Mouse (Mus musculus): ENCODE results near the gene Pi4kb.

Pi4kb gene

DNA sequence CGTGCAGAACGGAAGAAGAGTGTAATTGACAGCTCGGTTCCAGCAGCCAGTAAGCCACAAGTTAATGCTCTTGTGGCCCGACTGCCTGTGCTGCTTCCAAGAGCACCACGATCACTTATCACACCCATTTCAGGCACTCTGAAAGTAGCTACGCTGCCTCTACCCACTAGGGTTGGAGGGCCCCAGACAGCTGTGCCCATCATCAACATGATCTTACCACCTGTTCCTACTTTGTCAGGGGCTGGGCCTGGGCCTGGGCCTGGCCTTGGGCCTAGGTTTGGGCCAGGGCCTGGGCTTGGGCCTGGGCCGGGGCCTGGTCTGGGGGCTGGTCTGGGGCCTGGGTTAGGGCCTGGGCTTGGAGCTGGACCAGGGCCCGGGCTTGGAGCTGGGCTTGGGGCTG lies 16.2 kb upstream of the Pi4kb start:
- no peak for DNase-seq

DNA sequence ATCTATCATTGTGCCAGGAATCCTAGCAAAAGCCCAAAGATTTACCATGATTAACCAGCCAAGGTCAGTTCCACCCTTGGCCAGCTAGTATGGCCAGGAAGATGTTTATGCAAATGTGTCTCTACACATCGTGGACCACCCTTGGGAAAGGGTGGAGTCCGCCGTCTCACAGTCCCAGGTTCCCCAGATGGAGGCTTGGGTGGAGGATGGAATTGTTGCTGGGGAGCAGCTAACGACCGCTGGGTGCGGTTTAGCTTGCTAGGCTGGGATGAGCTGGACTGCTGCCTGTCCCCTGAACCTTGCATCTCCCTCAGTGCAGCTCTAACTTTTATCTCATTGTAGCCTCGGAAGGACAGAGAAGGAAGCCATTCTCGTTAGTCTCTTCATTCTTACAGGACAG lies 14.7 kb upstream of the Pi4kb start:
- no peak for DNase-seq

DNA sequence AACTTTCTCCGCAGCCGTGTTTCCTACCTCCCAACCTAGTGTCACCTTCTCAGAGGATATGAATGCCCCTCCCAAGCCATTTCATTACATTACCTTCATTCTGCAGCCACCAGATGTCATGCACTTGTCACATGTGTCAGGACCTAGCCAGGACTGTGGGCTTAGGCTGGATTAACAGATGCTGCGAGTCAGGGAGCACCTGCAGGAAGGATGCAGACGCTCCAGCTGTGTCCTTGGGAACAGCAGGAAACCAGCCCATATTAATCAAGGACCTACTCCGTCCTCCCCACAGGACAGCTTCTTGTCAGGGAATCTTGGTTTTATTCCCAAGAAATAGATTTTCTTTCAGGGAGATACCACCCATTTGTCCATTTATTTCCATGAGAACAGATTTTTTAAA lies 14.2 kb upstream of the Pi4kb start:
- DNase-seq: no peak

DNA sequence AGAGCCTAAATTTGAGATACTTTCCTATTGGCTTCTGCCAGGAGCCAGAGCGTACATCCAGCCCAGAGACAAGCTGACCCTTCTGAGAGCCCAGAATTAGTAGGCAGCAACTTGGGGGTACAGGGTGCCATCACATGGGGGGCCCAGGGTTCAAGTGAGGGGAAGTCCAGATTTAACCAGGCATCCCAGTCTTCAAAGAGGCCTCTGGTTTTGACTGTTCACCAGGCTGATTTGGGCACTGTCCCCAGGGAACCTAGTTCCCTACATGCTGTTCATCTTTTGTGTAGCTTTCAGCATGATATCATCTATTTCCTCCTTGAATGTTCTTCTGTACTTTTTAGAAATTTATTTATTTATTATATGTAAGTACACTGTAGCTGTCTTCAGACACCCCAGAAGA lies 9.5 kb upstream of the Pi4kb start:
- DNase-seq: no peak

DNA sequence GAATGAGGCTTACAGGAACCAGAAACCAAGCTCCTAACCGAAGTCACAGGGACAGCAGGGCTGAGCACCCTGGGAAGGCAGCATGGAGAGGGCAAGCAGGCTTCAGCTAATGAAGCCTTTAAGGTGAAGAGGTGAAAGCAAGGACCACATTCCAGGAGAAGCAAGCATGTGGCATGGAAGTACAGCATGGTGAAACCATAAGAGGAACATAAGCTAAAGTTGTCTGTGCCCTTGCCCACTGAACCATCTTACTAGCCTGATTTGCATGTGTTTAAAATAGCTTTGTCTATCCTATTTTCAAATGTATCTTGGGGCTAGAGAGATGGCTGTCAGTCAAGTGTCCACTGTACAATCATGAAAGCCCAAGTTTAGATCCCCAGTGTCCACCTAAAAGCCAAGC lies 8.7 kb upstream of the Pi4kb start:
- no peak for DNase-seq

DNA sequence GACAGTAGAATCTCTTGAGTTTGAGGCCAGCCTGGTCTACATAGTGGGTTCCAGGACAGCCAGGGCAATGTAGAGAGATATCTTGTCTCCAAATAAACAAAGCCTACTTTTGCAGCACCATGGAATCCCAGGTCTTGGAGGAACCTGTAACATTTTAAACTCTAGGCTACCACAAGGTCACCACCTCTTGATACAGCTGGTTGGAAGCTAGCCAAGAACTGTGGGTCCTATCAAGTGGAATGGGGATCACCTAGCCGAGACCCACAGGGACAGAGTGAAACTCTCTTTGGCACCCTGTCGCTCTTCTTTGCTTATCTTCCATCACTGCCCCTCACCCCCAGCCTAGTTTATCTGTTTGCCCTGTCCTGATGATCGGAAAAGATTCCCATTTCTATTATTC lies 2.0 kb upstream of the Pi4kb start:
- DNase-seq: no peak

DNA sequence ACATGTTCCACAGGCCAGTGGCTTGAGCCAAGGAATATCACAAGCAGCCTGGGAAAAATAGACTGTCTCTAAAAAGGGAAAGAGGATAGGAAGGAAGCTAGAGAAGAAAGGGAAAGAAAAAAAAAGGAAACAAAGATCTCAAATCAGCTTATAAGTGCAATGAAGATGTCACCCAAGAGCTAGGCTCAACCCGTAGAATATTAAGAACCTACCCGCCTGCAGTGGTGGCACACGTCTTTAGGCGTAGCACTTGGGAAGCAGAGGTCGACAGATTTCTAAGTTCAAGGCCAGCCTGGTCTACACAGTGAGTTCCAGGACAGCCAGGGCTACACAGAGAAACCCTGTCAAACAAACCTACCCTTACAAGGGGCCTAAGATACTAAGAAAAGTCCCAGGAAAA lies 911 bp upstream of the Pi4kb start:
- DNase-seq: no peak

DNA sequence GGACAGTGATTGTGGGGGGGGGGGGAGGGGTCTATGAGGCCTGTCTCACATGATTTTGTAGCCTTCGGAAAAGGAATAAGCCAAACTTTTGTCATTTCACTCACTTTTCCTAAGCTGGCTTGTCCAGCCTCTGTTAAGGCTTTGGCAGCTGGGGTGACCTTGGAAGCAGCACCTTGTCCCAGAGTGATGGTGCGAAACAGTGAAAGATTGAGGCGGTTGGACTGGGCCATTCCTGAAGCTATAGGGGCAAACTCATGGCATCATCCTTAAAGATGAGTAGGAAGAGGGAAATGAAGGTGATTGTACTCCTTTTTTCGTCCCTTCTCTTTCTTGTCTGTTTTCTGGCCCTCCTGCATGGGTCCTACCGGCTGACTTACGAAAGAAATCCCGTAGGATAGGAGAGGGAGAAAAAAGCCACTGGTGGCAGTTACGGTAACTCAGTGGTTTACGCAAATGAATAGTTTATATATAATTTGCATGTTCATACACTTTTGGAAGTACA lies 454 bp upstream of the Pi4kb start:
- DNase-seq: no peak

DNA sequence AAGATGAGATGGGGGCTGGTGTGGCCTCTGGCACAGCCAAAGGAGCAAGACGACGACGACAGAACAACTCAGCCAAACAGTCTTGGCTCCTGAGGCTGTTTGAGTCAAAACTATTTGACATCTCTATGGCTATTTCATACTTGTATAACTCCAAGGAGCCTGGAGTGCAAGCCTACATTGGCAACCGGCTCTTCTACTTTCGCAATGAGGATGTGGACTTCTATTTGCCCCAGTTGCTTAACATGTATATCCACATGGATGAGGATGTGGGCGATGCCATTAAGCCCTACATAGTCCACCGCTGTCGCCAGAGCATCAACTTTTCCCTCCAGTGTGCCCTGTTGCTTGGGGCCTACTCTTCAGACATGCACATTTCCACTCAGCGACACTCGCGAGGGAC lies 9.8 kb downstream of the Pi4kb start:
- DNase-seq: peak; percentile 26

DNA sequence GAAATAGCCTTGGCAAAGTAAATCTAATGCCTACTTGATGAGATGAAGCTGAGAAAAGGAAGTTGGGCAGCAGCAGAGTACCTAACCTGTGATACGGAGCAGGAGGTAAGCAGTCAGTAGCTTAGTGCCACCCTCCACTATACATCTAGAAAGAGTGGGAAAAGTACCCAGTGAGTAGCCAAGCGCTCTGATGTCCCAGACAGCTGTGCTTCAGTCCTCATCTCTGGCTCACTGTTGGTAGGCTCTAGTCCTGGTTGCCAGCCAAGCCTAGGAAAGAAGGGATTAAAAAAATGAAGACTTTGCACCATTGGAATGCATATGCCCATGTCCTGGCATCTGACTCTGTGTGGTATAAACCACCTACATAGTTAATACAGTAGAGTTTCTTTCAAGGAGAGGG lies 11.0 kb downstream of the Pi4kb start:
- no peak for DNase-seq

DNA sequence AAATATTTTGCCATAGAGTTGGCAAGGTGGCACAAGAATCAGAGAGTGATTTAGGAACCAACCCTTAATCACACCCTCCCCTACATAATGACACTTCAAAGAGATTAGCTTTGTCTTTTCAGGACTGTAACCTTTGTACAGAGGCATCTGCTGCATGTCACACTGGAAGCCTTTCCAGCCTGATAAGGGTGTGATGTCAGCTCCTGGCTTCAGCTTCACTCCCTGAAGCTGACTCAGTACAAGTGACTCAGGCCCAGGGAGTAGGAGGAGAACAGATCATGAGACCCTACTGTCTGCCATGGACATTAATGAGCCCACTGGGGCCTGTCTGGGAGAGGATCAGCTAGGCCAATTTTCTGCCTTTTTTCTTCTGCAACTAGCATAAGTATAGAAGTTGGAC lies 13.0 kb downstream of the Pi4kb start:
- peak; percentile 37 for DNase-seq

DNA sequence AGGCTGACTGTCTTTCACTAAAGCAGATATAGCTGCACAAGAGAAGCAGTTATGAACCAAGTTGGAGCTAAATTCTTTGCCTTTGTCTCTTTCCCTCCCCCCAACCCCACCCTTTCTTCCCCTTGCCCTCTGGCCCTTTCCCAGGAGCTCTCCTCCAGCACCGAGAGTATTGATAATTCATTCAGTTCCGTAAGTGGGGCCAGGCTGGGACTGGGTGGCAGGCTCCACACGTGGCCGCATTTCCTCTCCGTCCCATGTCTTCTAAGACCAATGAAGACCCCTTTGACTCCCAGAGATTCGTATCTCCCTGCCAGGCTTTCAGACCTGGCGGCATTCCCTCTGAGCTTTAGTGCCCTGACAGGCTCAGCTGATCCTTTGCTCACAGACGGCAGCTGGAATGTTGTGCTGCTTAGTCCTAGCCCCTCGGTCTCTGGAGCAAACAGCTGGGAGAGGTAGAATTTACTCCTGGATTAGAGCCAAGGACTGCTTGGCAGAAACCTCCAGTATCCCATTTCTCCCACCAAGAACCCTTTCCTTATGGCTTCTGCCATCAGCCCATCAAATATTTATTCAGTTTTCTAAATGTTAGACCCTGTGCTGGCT lies 14.7 kb downstream of the Pi4kb start:
- peak; percentile 23 for DNase-seq

DNA sequence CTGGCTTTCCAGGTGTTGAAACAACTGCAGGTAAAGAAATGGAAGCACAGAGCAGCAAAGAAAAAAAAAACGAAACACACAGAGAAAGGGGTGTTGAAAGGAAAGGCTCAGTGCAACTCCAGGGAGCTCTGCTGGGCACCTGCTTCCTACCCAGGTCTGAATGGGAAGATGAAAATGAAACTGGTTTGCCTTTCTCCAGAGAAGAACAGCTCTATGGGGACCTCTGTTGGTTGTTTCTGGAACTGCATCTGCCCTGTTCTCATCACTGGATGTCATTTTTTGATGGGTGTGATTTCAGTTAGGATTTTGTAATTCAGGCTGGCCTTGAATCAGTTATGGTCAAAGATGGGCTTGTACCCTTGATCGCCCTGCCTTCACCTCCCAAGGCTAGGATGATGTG lies 22.4 kb downstream of the Pi4kb start:
- peak; percentile 93 for DNase-seq

DNA sequence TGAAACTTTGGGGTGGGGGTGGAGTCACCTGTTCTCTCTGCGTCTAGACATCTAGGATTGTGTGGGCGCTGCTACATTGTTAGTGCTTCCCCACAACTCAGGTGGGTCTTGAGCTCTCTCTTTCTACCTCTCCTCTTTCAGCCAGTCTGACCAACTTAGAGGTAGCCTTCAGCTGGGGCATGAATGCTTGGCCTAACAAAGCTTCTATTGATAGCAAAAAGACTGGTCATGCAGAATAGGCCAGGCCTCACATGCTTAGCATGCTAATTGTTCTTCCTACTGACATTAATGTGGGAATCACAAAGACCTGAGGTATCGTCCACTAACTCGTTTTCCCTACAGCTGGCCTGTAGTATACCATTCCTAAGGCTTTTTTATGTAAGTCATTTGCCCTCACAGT lies 28.0 kb downstream of the Pi4kb start:
- DNase-seq: no peak

DNA sequence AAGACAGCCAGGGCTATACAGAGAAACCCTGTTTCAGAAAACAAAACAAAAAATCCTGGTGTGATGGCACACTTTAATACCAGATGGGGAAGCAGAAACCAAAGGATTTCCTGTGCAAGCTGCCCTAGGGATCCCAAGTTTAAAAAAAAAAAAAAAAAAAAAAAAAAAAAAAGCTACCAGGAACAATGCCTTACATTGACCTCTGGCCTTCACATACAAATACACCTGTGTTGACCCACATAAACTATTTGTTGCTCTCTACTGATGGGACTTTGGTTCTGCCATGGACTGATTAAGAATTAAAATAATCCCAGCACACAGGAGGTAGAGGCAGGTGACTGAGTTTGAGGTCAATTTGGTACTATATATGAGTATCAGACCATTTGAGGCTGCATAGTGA lies 28.7 kb downstream of the Pi4kb start:
- no peak for DNase-seq

DNA sequence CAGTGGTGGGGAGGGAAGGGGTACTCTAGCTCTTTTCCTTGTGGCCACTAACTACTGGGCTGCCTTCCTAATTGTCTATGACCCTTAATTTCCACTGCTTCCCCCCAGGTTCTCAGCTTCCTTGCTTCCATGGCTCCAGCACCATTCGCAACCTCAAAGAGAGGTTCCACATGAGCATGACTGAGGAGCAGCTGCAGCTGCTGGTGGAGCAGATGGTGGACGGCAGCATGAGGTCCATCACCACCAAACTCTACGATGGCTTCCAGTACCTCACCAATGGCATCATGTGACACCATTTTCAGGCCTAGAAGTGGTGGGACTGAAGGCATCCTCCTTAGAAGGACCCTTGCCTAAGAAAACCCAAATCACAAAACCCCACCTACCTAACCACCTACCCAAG lies 31.1 kb downstream of the Pi4kb start:
- no peak for DNase-seq

DNA sequence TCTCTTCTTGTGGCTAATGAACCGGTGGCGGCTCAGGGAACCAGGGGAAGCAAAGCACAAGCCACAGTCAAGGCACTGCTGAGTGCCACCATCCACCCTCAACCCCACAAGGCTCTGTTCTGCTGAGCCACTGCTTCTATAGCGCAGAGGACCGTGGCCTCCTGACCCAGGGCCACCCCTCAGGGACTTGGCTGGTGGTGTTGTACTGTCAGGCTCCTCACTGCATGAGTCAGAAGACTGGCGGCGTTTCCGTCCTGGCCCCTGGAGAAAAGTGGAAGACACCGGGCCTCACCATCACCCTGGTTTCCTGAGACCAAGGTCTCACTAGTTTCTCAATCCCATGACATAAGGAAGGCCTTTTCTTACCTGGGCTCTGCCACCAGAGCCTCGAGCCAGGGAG lies 33.2 kb downstream of the Pi4kb start:
- no peak for DNase-seq

DNA sequence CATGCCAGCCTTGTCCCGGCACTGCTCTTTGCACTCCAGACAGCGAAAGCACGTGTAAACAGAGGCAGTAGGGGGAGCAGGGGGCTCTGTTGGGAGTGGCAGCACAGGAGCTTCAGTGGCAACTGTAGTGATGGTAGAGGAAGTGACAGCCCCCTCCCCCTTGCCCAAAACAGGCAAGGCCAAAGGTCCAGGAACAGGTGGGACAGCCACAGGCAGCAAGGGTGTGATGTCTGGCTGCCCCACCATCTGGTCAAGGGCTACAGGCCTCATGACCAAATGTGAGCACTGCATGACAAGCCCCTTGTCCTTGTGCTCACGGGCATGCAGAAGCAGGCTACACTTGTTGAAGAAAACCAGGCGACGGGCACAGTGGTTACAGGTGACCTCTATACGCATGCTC lies 35.9 kb downstream of the Pi4kb start:
- no peak for DNase-seq

DNA sequence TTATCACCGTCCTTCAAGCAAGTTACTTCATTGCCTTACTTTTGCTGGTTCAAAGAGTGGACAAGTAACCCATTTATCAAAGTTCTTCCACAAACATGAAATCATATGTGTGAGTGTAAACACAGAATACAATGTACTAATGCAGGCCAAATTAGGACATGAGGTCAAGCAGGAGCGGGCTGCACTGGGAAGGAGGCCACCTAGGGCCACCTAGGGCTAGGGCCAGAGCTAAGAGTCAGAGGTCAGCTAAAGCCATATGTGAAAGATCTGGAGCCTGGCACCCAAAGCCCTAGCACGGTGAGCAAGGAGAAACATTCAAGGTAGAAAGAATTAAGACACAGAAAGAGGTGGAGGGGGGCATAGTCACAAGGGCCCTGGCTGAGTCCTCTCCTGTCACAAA lies 38.5 kb downstream of the Pi4kb start:
- no peak for DNase-seq

DNA sequence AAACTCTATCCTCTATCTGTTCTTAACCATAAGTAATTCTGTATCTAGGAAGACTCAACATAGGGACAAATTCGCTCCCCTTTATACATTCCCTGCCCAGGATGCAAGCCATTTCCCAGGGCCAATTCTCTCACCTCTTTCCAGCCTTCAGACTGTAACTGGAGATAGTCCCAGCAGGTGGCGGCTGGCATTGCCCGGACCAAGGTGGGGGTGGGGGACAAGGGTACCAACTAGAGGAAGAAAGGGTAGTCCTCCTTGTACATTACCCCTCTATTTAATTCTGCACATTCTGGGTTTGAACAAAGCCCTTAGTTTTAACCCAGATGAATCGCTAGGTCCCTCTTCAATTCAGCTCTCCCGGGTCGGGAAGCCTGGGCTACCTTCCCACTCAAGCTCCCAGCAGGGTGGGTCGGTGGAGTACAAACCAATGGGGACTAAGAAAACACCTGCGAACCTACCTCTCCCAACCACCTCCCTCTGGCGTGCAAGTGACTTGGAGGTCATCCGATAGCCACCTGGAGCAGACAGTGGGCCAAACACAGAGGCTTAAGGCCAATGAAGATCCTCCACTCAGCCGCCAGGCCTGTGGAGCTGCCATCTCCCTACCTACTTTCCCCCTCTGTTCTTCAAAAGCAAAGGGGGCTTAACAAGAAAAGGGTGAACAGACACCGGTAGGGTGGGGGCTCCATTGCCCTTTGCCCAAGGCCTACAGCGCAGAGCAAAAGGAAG lies 39.3 kb downstream of the Pi4kb start:
- no peak for DNase-seq

DNA sequence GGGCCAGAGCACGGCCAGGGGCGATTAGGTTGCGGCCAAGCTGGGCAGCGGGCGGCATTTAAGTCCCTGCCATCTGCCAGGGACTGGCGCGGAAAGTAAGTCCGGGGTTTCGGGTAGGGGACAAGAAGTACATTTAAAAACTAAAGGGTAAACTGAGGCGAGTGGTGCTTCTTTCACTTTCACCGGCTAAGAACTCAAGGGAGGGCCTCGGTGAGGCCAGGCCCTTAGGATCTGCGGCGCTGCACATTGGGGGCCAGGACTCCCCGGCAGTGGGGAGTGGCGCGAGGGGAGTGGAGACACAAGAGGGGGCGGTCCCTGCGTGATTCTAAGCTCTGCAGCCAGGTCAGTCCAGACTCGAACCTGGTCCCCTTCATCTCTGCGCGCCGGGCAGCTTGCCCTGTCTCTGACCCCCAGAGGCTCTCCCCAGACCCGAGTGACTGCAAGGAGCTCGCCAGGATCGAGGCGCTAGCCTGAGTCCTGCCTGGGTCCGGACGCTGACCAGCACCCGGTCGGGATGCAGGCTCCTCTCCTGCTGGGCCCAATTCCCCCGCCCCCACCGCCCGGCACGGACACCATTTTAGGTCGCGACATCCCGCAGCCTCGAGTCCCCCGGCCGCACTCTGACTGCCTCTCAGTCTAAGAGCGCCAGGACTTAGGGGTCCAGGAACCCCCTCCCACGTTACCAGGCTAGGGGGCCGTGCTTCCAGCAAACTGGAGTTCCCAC lies 40.1 kb downstream of the Pi4kb start:
- DNase-seq: peak; percentile 46

DNA sequence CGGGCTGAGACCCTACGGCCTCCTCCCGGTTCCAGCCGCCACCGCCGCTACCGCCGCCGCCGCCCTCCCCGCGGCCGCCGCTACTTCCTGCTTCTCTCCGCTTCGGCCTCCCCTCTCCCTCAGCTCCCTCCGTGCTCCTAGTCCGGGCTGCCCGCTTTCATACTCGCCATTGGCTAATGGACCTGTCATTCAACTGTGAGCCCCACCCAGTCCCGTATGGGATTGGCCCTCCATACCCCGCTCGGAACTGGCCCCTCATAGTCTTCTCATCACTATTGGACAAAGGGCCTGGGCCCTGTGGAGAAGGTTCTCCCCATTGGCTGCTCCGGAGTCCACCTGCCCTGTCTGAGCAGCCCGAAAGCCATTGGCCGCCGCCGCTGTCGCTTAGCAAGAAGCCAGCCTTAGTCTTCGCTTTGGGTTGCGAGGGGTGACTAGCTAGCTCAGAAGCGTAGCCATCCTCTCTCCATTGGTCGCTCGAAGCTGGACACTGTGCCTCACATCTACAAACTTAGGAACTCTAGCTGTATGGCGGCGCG lies 40.9 kb downstream of the Pi4kb start, which contains the start of gene Zfp687:
TSS of gene Zfp687 (minus strand) at position 112 of the 536 bp plus-strand sequence.
- peak; percentile 100 for DNase-seq

DNA sequence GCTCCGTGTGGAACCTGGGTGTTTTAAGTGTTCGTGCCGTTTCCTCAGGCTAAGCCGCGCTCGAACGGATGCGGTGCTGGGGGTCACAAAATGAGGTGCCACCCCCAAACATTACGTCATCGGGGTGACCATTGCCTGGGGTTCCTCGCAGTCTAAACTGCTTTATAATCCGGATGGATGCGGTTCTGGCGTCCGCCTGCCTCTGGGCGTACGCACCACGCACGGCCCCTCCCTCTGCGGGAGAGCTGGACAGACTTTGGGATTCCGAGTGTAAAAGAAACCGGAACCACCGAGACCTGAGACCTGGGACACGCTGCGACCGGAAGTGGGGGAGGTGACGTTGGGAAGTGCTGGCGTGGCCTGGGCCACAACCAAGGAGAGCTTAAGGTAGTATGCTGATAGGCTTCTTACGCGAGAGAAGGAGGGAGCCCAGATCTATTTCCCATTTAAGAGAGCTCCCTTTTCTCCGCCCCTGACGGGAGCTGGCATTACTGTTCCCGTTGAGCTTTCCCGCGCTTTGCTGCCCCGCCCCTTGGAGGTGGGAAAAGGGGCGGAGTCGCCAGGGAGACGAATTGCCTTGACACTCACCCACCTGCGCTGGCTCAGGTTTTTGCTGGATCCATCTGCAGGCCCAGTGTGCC lies 41.5 kb downstream of the Pi4kb start:
- peak; percentile 92 for DNase-seq

Measured in lung, postnatal 14 days (tissue).